Mouse (Mus musculus) midbrain, embryonic 12.5 days (tissue): ENCODE measurements at regions not wholly inside any gene's neighbourhood (a gene's known extent, or its start where the extent isn't known, plus 50 kb on each side); places are given as distances from the start of the nearest gene placed in this dataset.

Experiments used
- ATAC-seq: fragments of 200-750 bp; cut with Nextera tagmentation; 2 replicates; pipeline ENCODE4 v1.8.0; 2017; ENCODE audit warnings: low read depth, moderate TSS enrichment, moderate library complexity; ENCODE audit not compliant: low FRiP score
- H3K27ac ChIP-seq: fragments of 300-500 bp; sonication (generic); replicated peaks from 2 replicates; pipeline ENCODE4 v1.5.1; 2016; ENCODE audit warnings: mild to moderate bottlenecking
- H3K27me3 ChIP-seq: fragments of 300-500 bp; sonication (generic); 2 replicates; pipeline ENCODE4 v1.6.1; 2016; ENCODE audit warnings: mild to moderate bottlenecking
- H3K36me3 ChIP-seq: fragments of 300-500 bp; sonication (generic); 2 replicates; pipeline ENCODE4 v1.6.1; 2016
- H3K4me1 ChIP-seq: fragments of 300-500 bp; sonication (generic); 2 replicates; pipeline ENCODE4 v1.6.1; 2016
- H3K4me2 ChIP-seq: fragments of 300-500 bp; sonication (generic); replicated peaks from 2 replicates; pipeline ENCODE4 v1.6.1; 2016; ENCODE audit warnings: mild to moderate bottlenecking, moderate library complexity
- H3K4me3 ChIP-seq: fragments of 300-500 bp; sonication (generic); 2 replicates; pipeline ENCODE4 v1.5.1; 2016; ENCODE audit warnings: mild to moderate bottlenecking
- H3K9ac ChIP-seq: fragments of 300-500 bp; sonication (generic); replicated peaks from 2 replicates; pipeline ENCODE4 v1.6.1; 2016; ENCODE audit warnings: mild to moderate bottlenecking, moderate library complexity
- H3K9me3 ChIP-seq: fragments of 300-500 bp; sonication (generic); 2 replicates; pipeline ENCODE4 v1.6.1; 2016; ENCODE audit warnings: mild to moderate bottlenecking
- WGBS: fragments of 180-500 bp; shearing (Covaris S2); methylation state at CpG from one replicate; pipeline ENCODE4 v1.1.7; 2016; 5-methylcytosine and 5-hydroxymethylcytosine counted together

DNA sequence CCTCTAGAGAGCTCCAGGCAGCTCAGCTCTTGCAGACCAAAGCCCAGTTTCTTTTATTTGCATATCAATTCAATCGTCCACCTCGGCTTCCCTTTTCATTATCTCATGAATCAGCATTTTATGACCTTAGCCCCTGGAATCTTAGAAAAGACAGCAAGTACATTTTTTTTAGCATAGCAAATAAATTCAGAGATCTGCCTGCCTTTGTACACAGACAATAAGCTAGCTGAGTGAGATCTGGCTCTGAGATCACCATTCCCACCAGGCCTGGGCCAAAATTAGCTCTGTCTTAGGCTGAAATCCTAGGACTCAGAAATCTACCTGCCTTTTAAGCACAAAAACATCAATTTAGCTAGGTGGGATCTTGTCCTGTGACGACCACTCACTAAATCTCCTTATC lies 80.7 kb upstream of the Mark1 start:
- H3K9ac ChIP-seq, result no peak overlapping the region
- no peak for ATAC-seq
- WGBS, result 19% methylated on average over 3 of the region's 3 CpGs
- peak overlapping the region; percentile 35 for H3K27ac ChIP-seq
- no peaks in the 10 kb centered on the region for H3K27me3 ChIP-seq
- no peak overlapping the region for H3K4me2 ChIP-seq
- H3K4me1 ChIP-seq, result peaks cover 19% of the 10 kb centered on the region
- no peaks in the 10 kb centered on the region for H3K36me3 ChIP-seq
- H3K4me3 ChIP-seq, result no peak overlapping the region
- no peaks in the 10 kb centered on the region for H3K9me3 ChIP-seq

- peak overlapping the region; percentile 35; the same call in 1 of the 2 replicates for H3K27ac ChIP-seq
- no peaks in the 10 kb centered on the region for H3K9me3 ChIP-seq
- 35% methylated on average over 5 of the region's 5 CpGs for WGBS
- no peak overlapping the region for H3K4me2 ChIP-seq
- ATAC-seq, result no peak
- peaks cover 19% of the 10 kb centered on the region for H3K4me1 ChIP-seq
- H3K9ac ChIP-seq, result no peak overlapping the region
- H3K27me3 ChIP-seq, result no peaks in the 10 kb centered on the region
- H3K4me3 ChIP-seq, result no peak overlapping the region
- no peaks in the 10 kb centered on the region for H3K36me3 ChIP-seq
Observed at GRCm38 (mm10) chr1:185079331-185079880, 80.0 kb upstream of the Mark1 start.

- Histone ChIP-seq H3K27me3 (no peaks in the 10 kb centered on the region), H3K36me3 (no peaks in the 10 kb centered on the region), H3K9ac (no peak overlapping the region), H3K4me3 (no peak overlapping the region), H3K27ac (no peak overlapping the region), H3K4me1 (peaks cover under 1% of the 10 kb centered on the region; the same call in 1 of the 2 replicates), H3K4me2 (no peak overlapping the region), H3K9me3 (no peaks in the 10 kb centered on the region)
- no peak for ATAC-seq
- whole genome bisulfite sequencing, result 87% methylated on average over 5 of the region's 5 CpGs
Observed at GRCm38 (mm10) chr1:185074001-185074400, 74.6 kb upstream of the Mark1 start.

DNA sequence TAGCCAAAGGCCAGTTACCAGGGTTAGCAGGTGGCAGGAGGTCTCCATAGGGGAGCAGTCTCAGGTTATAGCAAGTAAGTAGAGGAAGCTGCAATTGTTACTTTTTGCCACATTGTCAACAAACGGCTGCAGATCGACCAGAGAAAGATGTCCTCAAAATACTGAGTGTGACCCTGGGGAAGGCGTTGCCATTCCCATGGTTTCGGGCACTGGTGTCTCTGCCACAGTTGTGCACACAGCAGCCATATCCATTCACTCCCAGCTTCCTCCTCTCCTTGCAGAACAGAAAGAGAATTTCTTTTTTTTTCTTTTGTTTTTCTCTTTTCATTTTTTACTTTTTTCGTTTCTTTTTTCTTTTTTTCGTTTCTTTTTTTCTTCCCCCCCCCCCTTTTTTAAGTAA lies 73.4 kb upstream of the Mark1 start:
- Histone ChIP-seq H3K4me1 (no peaks in the 10 kb centered on the region), H3K27me3 (no peaks in the 10 kb centered on the region), H3K9me3 (no peaks in the 10 kb centered on the region), H3K9ac (no peak overlapping the region), H3K27ac (no peak overlapping the region), H3K4me3 (no peak overlapping the region), H3K36me3 (no peaks in the 10 kb centered on the region), H3K4me2 (no peak overlapping the region)
- ATAC-seq, result no peak
- 81% methylated on average over 6 of the region's 6 CpGs for WGBS

DNA sequence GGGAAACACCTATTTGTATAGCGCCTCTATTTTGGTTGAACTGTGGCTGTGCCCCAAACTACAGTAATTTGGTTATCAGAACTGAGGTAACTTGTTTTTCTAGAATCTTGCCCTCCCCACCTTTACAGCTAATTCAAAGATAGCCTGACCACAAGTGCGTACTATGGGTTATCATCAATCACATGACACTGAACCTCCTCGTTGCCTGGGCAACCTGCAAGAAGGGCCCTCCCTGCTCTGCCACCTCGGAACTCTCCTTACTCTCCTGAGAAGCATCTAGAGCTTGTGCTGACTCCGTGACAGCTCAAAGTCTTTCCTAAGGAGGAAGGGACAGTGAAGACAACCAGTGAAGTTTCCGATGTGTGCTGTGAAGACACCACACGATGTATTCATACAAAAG lies 72.2 kb upstream of the Mark1 start:
- Histone ChIP-seq H3K27ac (no peak overlapping the region), H3K9me3 (no peaks in the 10 kb centered on the region), H3K4me2 (no peak overlapping the region), H3K4me3 (no peak overlapping the region), H3K27me3 (no peaks in the 10 kb centered on the region), H3K9ac (no peak overlapping the region), H3K4me1 (no peaks in the 10 kb centered on the region), H3K36me3 (no peaks in the 10 kb centered on the region)
- WGBS, result 78% methylated on average over 7 of the region's 7 CpGs
- no peak for ATAC-seq

GRCm38 (mm10) chr1:185070853-185071149 lies 71.4 kb upstream of the Mark1 start:
- Histone ChIP-seq H3K36me3 (no peaks in the 10 kb centered on the region), H3K9me3 (no peaks in the 10 kb centered on the region), H3K27me3 (no peaks in the 10 kb centered on the region), H3K4me2 (no peak overlapping the region), H3K4me1 (no peaks in the 10 kb centered on the region), H3K27ac (no peak overlapping the region), H3K9ac (no peak overlapping the region), H3K4me3 (no peak overlapping the region)
- 92% methylated on average over 3 of the region's 3 CpGs for WGBS
- no peak for ATAC-seq

DNA sequence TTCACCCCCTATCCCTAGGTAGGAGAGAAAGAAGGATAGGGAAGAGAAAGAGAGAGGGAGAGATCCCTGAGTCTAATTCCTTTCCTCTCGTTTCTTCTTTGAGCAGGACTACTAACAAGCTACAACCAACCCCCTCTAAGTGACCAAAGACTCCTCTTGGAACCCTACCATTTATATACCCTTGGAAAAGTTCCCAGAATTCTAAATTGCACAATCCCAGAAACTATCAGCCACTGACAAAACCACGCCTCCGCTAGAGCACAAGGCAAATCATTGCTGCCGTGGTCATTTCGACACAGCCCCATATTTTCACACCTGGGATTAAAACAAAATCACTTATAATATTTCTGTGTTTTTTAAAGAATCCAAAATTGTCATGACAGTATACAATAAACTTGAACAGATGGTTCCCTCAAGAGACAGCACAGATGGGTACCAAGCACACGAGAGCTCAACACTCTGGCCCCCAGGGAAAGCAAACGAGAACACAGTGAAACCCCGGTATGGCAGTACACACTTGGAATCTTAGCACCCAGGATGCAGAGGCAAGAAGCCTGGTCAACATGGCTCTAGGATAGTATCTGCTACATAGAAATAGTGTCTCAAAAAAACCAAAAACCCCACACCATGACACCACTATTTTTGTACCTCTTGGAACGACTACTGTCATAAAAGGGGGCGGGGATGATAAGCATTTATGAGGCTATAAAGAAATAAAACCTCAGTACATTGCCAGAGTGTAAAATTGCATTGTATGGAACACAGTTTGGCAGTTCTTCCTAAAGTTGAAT lies 70.9 kb upstream of the Mark1 start:
- Histone ChIP-seq H3K4me1 (no peaks in the 10 kb centered on the region), H3K9me3 (no peaks in the 10 kb centered on the region), H3K36me3 (no peaks in the 10 kb centered on the region), H3K27me3 (no peaks in the 10 kb centered on the region), H3K4me2 (no peak overlapping the region), H3K9ac (no peak overlapping the region), H3K27ac (no peak overlapping the region), H3K4me3 (no peak overlapping the region)
- no peak for ATAC-seq
- 86% methylated on average over 10 of the region's 10 CpGs for WGBS

GRCm38 (mm10) chr1:185068136-185068535 lies 68.8 kb upstream of the Mark1 start:
- Histone ChIP-seq H3K9ac (no peak overlapping the region), H3K4me3 (no peak overlapping the region), H3K27ac (no peak overlapping the region), H3K36me3 (no peaks in the 10 kb centered on the region), H3K4me2 (no peak overlapping the region), H3K27me3 (no peaks in the 10 kb centered on the region), H3K4me1 (no peaks in the 10 kb centered on the region), H3K9me3 (no peaks in the 10 kb centered on the region)
- no peak for ATAC-seq
- 83% methylated on average over 6 of the region's 6 CpGs for WGBS

DNA sequence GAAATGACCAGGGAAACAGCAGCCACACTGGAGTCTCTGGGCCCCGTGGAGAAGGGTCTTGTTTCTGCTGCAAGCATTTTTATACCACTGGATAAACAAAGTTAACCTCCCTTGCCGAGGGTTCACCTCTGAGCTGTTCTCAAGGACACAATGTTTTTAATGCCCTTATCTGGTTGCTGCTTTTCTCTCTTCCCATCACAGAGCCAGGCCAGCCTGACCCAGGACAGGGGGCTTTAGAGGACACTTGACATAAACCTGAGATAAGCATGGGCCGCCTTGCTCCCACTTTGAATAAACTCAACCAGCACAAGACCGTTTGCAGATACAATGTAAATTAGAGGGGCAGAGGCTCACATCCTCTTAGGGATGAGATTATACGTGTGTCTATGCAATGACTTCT lies 68.3 kb upstream of the Mark1 start:
- WGBS, result 81% methylated on average over 5 of the region's 5 CpGs
- Histone ChIP-seq H3K27me3 (no peaks in the 10 kb centered on the region), H3K4me1 (no peaks in the 10 kb centered on the region), H3K4me2 (no peak overlapping the region), H3K9ac (no peak overlapping the region), H3K27ac (no peak overlapping the region), H3K4me3 (no peak overlapping the region), H3K36me3 (no peaks in the 10 kb centered on the region), H3K9me3 (no peaks in the 10 kb centered on the region)
- ATAC-seq, result no peak

GRCm38 (mm10) chr1:185065056-185065455 lies 65.7 kb upstream of the Mark1 start:
- Histone ChIP-seq H3K4me3 (no peak overlapping the region), H3K36me3 (no peaks in the 10 kb centered on the region), H3K9ac (no peak overlapping the region), H3K9me3 (no peaks in the 10 kb centered on the region), H3K27ac (no peak overlapping the region), H3K4me1 (no peaks in the 10 kb centered on the region), H3K27me3 (no peaks in the 10 kb centered on the region), H3K4me2 (no peak overlapping the region)
- 68% methylated on average over 3 of the region's 3 CpGs for WGBS
- no peak for ATAC-seq

- no peak overlapping the region for H3K4me3 ChIP-seq
- H3K4me2 ChIP-seq, result no peak overlapping the region
- no peak for ATAC-seq
- no peaks in the 10 kb centered on the region for H3K9me3 ChIP-seq
- H3K9ac ChIP-seq, result no peak overlapping the region
- no peaks in the 10 kb centered on the region for H3K27me3 ChIP-seq
- 86% methylated on average over 11 of the region's 11 CpGs for WGBS
- no peaks in the 10 kb centered on the region for H3K4me1 ChIP-seq
- no peak overlapping the region for H3K27ac ChIP-seq
- no peaks in the 10 kb centered on the region for H3K36me3 ChIP-seq
Observed at GRCm38 (mm10) chr1:185062103-185062502, 62.7 kb upstream of the Mark1 start.

DNA sequence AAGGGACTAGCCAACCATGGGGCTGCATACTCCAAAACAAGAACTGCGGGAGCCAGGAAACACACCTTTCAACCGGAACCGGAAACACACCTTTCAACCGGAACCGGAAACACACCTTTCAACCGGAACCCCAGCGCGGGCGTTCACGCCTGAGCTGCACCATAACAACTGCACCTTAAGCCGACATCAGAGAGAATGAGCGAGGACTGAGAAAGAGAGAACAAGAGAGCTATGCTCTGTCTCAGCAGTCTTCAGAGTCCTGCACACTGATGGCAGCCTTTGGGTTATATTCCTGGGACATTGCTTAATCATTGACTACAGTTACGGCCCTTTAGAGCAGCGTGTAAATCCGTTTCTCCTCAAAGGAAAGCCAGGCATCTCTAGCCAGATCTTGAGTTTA lies 58.1 kb upstream of the Mark1 start:
- H3K9me3 ChIP-seq, result no peaks in the 10 kb centered on the region
- ATAC-seq, result no peak
- H3K27ac ChIP-seq, result no peak overlapping the region
- no peak overlapping the region for H3K4me2 ChIP-seq
- H3K36me3 ChIP-seq, result no peaks in the 10 kb centered on the region
- 94% methylated on average over 15 of the region's 15 CpGs for WGBS
- H3K4me3 ChIP-seq, result no peak overlapping the region
- no peaks in the 10 kb centered on the region for H3K4me1 ChIP-seq
- H3K9ac ChIP-seq, result no peak overlapping the region
- no peaks in the 10 kb centered on the region for H3K27me3 ChIP-seq

GRCm38 (mm10) chr1:185052700-185053099 lies 53.3 kb upstream of the Mark1 start:
- no peaks in the 10 kb centered on the region for H3K27me3 ChIP-seq
- no peaks in the 10 kb centered on the region for H3K4me1 ChIP-seq
- no peaks in the 10 kb centered on the region for H3K9me3 ChIP-seq
- no peak overlapping the region for H3K4me2 ChIP-seq
- no peak overlapping the region for H3K9ac ChIP-seq
- ATAC-seq, result no peak
- H3K36me3 ChIP-seq, result no peaks in the 10 kb centered on the region
- no peak overlapping the region for H3K4me3 ChIP-seq
- H3K27ac ChIP-seq, result no peak overlapping the region
- 79% methylated on average over 6 of the region's 6 CpGs for WGBS
